Mouse (Mus musculus) heart, embryonic 11.5 days (tissue): Measurements from ENCODE around the gene Spag8. TPM values are rescaled to one million over a fixed set of nuclear protein-coding genes. Genes with fewer than 3 reads are reported as not detected.

Experiments used
- microRNA-seq: library from miRNA; unstranded; fragments of <30 nt; microRNA quantifications from one replicate; pipeline ENCODE4, GENCODE M21; 2016; ENCODE audit warnings: borderline number of aligned reads
- polyA plus RNA-seq: library from polyadenylated mRNA; unstranded; fragments of >200 nt; fragmentation: Nextera tagmentation; extraction: Ambion mirVana; gene quantifications from 2 replicates; pipeline ENCODE4 v1.2.1, GENCODE M21; 2014

Gene Spag8
- polyA plus RNA-seq, 1 experiment from 2014 or later: 0.29 TPM

Small RNA genes lying within 50 kb of the gene (microRNA-seq; reads per million reads assigned to microRNA genes)
- gene Gm25262: 0.20 reads per million

Other genes starting within 250 kb of the Spag8 start
- 0.23 TPM in 1 of 2 replicates, not detected in the other for gene Fam166b, start 224.5 kb downstream of the Spag8 start, polyA plus RNA-seq
- gene Tesk1, start 211.7 kb downstream of the Spag8 start, polyA plus RNA-seq: 5.0 and 6.1 TPM in 2 replicates
- 1.8 and 3.3 TPM in 2 replicates for gene Cd72, start 199.0 kb downstream of the Spag8 start, polyA plus RNA-seq
- not detected in 2 replicates for gene Sit1, start 169.9 kb downstream of the Spag8 start, polyA plus RNA-seq
- gene Ccdc107, start 160.7 kb downstream of the Spag8 start, polyA plus RNA-seq: 73.6 and 75.8 TPM in 2 replicates
- 34.2 and 35.7 TPM in 2 replicates for gene Arhgef39, start 153.9 kb downstream of the Spag8 start, polyA plus RNA-seq
- 1.7 and 3.2 TPM in 2 replicates for gene Car9, start 146.6 kb downstream of the Spag8 start, polyA plus RNA-seq
- gene Tpm2, start 129.8 kb downstream of the Spag8 start, polyA plus RNA-seq: 155 and 162 TPM in 2 replicates
- gene Creb3, start 91.3 kb downstream of the Spag8 start, polyA plus RNA-seq: 59.7 and 77.1 TPM in 2 replicates
- gene Tln1, start 90.9 kb downstream of the Spag8 start, polyA plus RNA-seq: 74.2 and 86.2 TPM in 2 replicates
- gene Rgp1, start 74.9 kb downstream of the Spag8 start, polyA plus RNA-seq: 20.1 and 32.5 TPM in 2 replicates
- 14.3 and 18.4 TPM in 2 replicates for gene Gba2, start 74.7 kb downstream of the Spag8 start, polyA plus RNA-seq
- not detected in 2 replicates for gene Msmp, start 69.1 kb downstream of the Spag8 start, polyA plus RNA-seq
- gene Npr2, start 21.7 kb downstream of the Spag8 start, polyA plus RNA-seq: 7.2 and 7.8 TPM in 2 replicates
- gene Hint2, start 2.9 kb upstream of the Spag8 start, polyA plus RNA-seq: 128 and 131 TPM in 2 replicates
- 2.7 and 3.3 TPM in 2 replicates for gene Tmem8b, start 15.4 kb upstream of the Spag8 start, polyA plus RNA-seq
- gene Fam221b, start 15.6 kb upstream of the Spag8 start, polyA plus RNA-seq: 3.4 and 3.9 TPM in 2 replicates
- not detected in 2 replicates for gene Olfr70, start 47.2 kb upstream of the Spag8 start, polyA plus RNA-seq
- not detected in 2 replicates for gene Olfr71, start 56.7 kb upstream of the Spag8 start, polyA plus RNA-seq
- gene Hrct1, start 73.6 kb upstream of the Spag8 start, polyA plus RNA-seq: 0.59 and 0.99 TPM in 2 replicates
- 0.16 and 0.24 TPM in 2 replicates for gene Spaar, start 76.4 kb upstream of the Spag8 start, polyA plus RNA-seq
- not detected in 2 replicates for gene Olfr159, start 117.4 kb upstream of the Spag8 start, polyA plus RNA-seq
- gene Olfr156, start 170.3 kb upstream of the Spag8 start, polyA plus RNA-seq: not detected in 2 replicates
- 0.03 TPM in 2 replicates for gene Olfr157, start 186.6 kb upstream of the Spag8 start, polyA plus RNA-seq
- not detected in 2 replicates for gene Olfr155, start 198.0 kb upstream of the Spag8 start, polyA plus RNA-seq
- gene Reck, start 221.9 kb upstream of the Spag8 start, polyA plus RNA-seq: 11.8 and 13.6 TPM in 2 replicates